Mouse (Mus musculus): Measurements from ENCODE around the gene B3gat3.

- no peak for TF ChIP-seq POLR2A (IDR thresholded peaks at IDR 0.05; ENCODE audit: extremely low read depth, insufficient read depth, low read length)
- TF ChIP-seq CTCF (IDR thresholded peaks at IDR 0.05; ENCODE audit: extremely low read depth, insufficient read depth, low read length), result no peak
Measured at GRCm38 (mm10) chr19:8952241-8952640, 32.1 kb downstream of the B3gat3 start.
